Mouse (Mus musculus) intestine, postnatal 0 days (tissue): ENCODE measurements around the gene Invs. TPM values are rescaled to one million over a fixed set of nuclear protein-coding genes. Genes with fewer than 3 reads are reported as not detected.
A peak's percentile ranks its signal among the peaks of the same experiment; 100 is the strongest.

ENCODE experiments used
- ATAC-seq: fragments of 200-750 bp; cut with Nextera tagmentation; 2 replicates; pipeline ENCODE4 v1.8.0; 2017; ENCODE audit warnings: mild to moderate bottlenecking, moderate TSS enrichment, moderate library complexity
- H3K27ac ChIP-seq: fragments of 300-500 bp; sonication (generic); 2 replicates; pipeline ENCODE4 v1.5.1; 2014; ENCODE audit warnings: mild to moderate bottlenecking, low read depth, low read length, moderate library complexity
- H3K27me3 ChIP-seq: fragments of 300-500 bp; sonication (generic); replicated peaks from 2 replicates; pipeline ENCODE4 v1.6.1; 2014; ENCODE audit warnings: low read length, mixed read lengths; ENCODE audit not compliant: control insufficient read depth, insufficient read depth
- H3K36me3 ChIP-seq: fragments of 300-500 bp; sonication (generic); 2 replicates; pipeline ENCODE4 v1.6.1; 2014; ENCODE audit warnings: mild to moderate bottlenecking, moderate library complexity; ENCODE audit not compliant: control insufficient read depth, insufficient read depth
- H3K4me1 ChIP-seq: fragments of 300-500 bp; sonication (generic); replicated peaks from 2 replicates; pipeline ENCODE4 v1.6.1; 2014; ENCODE audit warnings: antibody characterized with exemption, low read length, mixed read lengths; ENCODE audit not compliant: control insufficient read depth, insufficient read depth
- H3K4me2 ChIP-seq: fragments of 300-500 bp; sonication (generic); replicated peaks from 2 replicates; pipeline ENCODE4 v1.6.1; 2014; ENCODE audit warnings: low read depth, mild to moderate bottlenecking, moderate library complexity
- H3K4me3 ChIP-seq: fragments of 300-500 bp; sonication (generic); 2 replicates; pipeline ENCODE4 v1.5.1; 2014; ENCODE audit warnings: low read depth, low read length
- H3K9ac ChIP-seq: fragments of 300-500 bp; sonication (generic); 2 replicates; pipeline ENCODE4 v1.6.1; 2014; ENCODE audit warnings: mild to moderate bottlenecking, low read depth, low read length
- H3K9me3 ChIP-seq: fragments of 300-500 bp; sonication (generic); 2 replicates; pipeline ENCODE4 v1.6.1; 2016; ENCODE audit warnings: mixed run types; ENCODE audit not compliant: control insufficient read depth
- CTCF ChIP-seq: sonication (generic); IDR thresholded peaks from 2 replicates; pipeline ENCODE4 v1.5.1; 2016; ENCODE audit warnings: low read depth, mild to moderate bottlenecking, control low read depth, antibody characterized with exemption, moderate library complexity
- WGBS: fragments of 180-500 bp; shearing (Covaris S2); extraction: QIAGEN DNeasy Blood & Tissue Kit; methylation state at CpG from one replicate; pipeline ENCODE4 v1.1.7; 2014; 5-methylcytosine and 5-hydroxymethylcytosine counted together
- polyA plus RNA-seq: library from polyadenylated mRNA; unstranded; fragments of >200 nt; fragmentation: Nextera tagmentation; extraction: Ambion mirVana; gene quantifications from 2 replicates; pipeline ENCODE4 v1.2.1, GENCODE M21; 2015

Gene Invs
- polyA plus RNA-seq, 1 experiment from 2014 or later: 1.8 TPM

- Histone ChIP-seq H3K9ac (no peak overlapping the region), H3K27me3 (no peaks in the 10 kb centered on the region), H3K9me3 (no peaks in the 10 kb centered on the region), H3K36me3 (no peaks in the 10 kb centered on the region), H3K4me3 (no peak overlapping the region), H3K4me1 (no peaks in the 10 kb centered on the region), H3K4me2 (no peak overlapping the region), H3K27ac (no peak overlapping the region)
- WGBS: 86% methylated on average over 7 of the region's 7 CpGs
- ATAC-seq: no peak
- no peak for TF ChIP-seq CTCF
Observed at GRCm38 (mm10) chr4:48273119-48273829, 6.3 kb upstream of the Invs start.

- H3K4me2 ChIP-seq: no peak overlapping the region
- TF ChIP-seq CTCF: no peak
- H3K4me1 ChIP-seq: no peaks in the 10 kb centered on the region
- no peak overlapping the region for H3K27ac ChIP-seq
- WGBS: 82% methylated on average over 3 of the region's 3 CpGs
- no peaks in the 10 kb centered on the region for H3K36me3 ChIP-seq
- H3K4me3 ChIP-seq: no peak overlapping the region
- no peaks in the 10 kb centered on the region for H3K9me3 ChIP-seq
- no peak overlapping the region for H3K9ac ChIP-seq
- ATAC-seq: no peak
- H3K27me3 ChIP-seq: no peaks in the 10 kb centered on the region
Observed at GRCm38 (mm10) chr4:48275736-48276135, 3.8 kb upstream of the Invs start.

- H3K27ac ChIP-seq: no peak overlapping the region
- no peaks in the 10 kb centered on the region for H3K4me1 ChIP-seq
- no peak overlapping the region for H3K4me2 ChIP-seq
- H3K9ac ChIP-seq: no peak overlapping the region
- no peak for ATAC-seq
- WGBS: 57% methylated on average over 3 of the region's 3 CpGs
- no peaks in the 10 kb centered on the region for H3K36me3 ChIP-seq
- H3K9me3 ChIP-seq: no peaks in the 10 kb centered on the region
- TF ChIP-seq CTCF: no peak
- no peak overlapping the region for H3K4me3 ChIP-seq
- no peaks in the 10 kb centered on the region for H3K27me3 ChIP-seq
Observed at GRCm38 (mm10) chr4:48277011-48277410, 2.5 kb upstream of the Invs start.

- Histone ChIP-seq H3K27me3 (no peaks in the 10 kb centered on the region), H3K9ac (peak overlapping the region; percentile 94), H3K36me3 (no peaks in the 10 kb centered on the region), H3K27ac (peak overlapping the region; percentile 83), H3K4me1 (no peaks in the 10 kb centered on the region), H3K4me3 (peak overlapping the region; percentile 96), H3K4me2 (peak overlapping the region; percentile 73), H3K9me3 (no peaks in the 10 kb centered on the region)
- TF ChIP-seq CTCF: 0 out of 2 replicates have a peak, but pooled peaks have one; percentile 2
- under 1% methylated on average over 34 of the region's 34 CpGs for WGBS
- ATAC-seq: no peak
Observed at GRCm38 (mm10) chr4:48278757-48279497, 633 bp upstream of the Invs start.

GRCm38 (mm10) chr4:48281121-48281520 is 1.6 kb downstream of the Invs start:
- Histone ChIP-seq H3K27ac (no peak overlapping the region), H3K4me2 (no peak overlapping the region)
- TF ChIP-seq CTCF: no peak

GRCm38 (mm10) chr4:48287086-48287757 is 7.7 kb downstream of the Invs start:
- Histone ChIP-seq H3K27me3 (no peaks in the 10 kb centered on the region), H3K4me2 (no peak overlapping the region), H3K9me3 (no peaks in the 10 kb centered on the region), H3K36me3 (no peaks in the 10 kb centered on the region), H3K27ac (no peak overlapping the region), H3K4me3 (no peak overlapping the region), H3K9ac (no peak overlapping the region), H3K4me1 (no peaks in the 10 kb centered on the region)
- TF ChIP-seq CTCF: no peak
- ATAC-seq: no peak
- WGBS: 92% methylated on average over 5 of the region's 5 CpGs

More at GRCm38 (mm10) chr4:48281121-48281520, 1.6 kb downstream of the Invs start:
- H3K4me1 ChIP-seq: no peaks in the 10 kb centered on the region
- no peak overlapping the region for H3K9ac ChIP-seq
- no peak overlapping the region for H3K4me3 ChIP-seq
- H3K9me3 ChIP-seq: no peaks in the 10 kb centered on the region
- H3K27me3 ChIP-seq: no peaks in the 10 kb centered on the region
- no peak for ATAC-seq
- 90% methylated on average over 1 of the region's 1 CpGs for WGBS
- H3K36me3 ChIP-seq: no peaks in the 10 kb centered on the region
